Mouse (Mus musculus) CD4-positive helper T cell, adult 2 months (primary cell): ENCODE data around the gene Gm45208.

Source experiments
- DNase-seq: peaks from one replicate; pipeline ENCODE4 v3.0.0-alpha.2; 2012; ENCODE audit warnings: low read depth, missing footprints, low spot score

Gm45208 gene

DNA sequence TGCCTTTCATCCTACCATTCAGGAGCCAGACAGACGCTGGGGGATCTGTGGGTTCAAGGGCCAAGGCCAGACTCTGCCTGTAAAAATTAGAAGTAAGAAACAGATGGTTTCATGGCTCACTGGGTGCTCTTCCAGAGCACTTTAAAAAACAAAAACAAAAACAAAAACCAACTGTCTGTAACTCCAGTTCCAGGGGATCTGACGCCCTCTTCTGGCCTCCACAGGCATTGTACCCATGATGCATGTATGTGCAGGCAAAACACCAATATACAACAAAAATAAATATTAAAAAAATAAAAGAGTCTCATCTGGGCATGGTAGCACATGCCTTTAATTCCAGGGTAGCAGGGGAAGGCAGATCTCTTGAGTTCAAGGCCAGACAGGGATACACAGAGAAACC is 50.7 kb downstream of the Gm45208 start:
- peak; percentile 16 for DNase-seq

DNA sequence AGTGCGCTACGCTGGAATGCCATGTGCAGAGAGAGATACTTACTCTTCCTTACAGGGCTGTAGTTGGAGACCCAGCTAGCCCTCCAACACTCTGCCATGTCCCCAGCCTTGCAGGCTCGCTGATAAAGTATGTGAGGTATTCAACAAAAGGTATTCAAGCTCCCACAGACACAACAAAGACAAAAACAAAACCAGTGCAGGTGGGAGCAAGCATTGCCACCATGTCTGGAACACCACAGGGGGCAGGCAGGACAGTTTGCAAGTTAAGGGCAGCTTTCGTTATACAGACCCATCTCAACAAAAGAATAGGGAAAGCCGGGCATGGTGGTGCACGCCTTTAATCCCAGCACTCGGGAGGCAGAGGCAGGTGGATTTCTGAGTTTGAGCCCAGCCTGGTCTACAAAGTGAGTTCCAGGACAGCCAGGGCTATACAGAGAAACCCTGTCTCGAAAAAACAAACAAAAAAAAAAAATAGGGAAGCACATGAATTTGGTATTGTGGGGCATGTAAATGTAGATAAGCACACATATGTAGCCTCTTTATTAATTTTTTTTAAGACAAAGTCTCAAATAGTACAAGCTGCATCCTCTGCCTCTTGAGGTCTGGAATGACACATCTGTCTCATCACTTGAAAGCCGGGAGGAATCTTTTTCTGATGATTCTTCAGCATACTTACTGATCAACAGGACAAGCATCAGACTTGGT is 53.6 kb downstream of the Gm45208 start:
- no peak for DNase-seq

DNA sequence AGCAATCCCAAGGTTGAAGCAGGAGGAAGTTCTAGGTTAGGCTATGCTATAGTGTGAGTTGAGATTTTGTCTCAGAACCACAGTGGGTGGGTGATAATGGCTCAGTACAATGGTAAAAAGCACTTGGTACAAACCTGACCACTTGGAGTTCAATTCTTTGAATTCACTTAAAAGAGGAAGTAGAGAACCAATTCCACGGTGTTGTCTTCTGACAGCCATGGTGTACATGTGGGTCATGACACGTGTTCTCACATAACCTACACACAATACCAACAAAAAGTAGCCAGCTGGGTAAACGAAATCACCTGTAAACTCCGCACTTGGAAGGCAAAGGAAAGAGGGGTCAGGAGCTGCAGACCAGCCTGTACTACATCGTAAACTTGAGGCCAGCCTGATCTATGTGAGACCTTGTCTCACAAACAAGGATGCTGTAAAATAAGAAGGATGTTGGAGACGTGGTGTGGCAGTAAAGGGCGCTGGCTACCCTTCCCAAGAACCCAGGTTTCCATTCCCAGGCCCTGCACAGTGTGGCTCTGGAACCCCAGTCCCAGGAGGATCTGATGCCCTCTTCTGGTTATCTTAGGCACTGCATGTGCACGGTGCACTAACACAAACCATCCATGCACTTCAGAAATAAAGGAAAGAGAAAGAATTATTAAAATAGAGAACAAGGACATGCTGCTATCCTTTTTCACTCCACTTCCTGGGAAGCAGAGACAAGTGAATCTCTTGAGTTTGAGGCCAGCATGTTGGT is 54.5 kb downstream of the Gm45208 start:
- DNase-seq: peak; percentile 38

DNA sequence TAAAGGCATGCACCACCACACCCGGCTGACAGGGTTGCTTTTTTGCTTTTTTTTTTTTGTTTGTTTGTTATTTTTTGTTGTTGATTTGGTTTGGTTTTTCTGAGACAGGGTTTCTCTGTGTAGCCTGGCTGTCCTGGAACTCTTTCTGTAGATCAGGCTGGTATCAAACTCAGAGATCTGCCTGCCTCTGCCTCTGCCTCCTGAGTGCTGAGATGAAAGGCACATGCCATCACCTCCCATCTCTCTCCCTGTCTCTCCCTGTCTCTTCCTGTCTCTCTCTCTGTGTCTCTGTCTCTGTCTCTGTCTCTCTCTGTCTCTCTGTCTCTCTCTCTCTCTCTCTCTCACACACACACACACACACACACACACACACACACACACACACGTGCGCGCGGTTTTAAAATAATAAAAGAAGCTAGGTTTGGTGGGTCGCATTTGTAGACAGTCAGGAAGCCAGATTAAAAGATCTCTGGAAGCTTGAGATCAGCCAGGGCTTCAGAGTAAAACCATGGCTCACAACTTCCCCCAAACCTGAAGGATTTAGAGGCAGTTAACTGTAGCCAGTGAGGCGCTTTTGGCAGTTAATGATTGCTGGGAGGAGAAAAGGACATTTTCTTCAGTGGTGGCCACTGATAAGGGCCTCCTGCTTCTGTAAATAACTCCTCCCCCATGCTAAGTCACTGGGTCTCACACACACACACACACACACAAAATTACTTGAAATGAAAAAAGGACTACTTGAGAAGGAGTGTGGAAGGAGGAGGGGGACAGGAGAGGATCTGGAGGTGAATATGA is 56.6 kb downstream of the Gm45208 start:
- DNase-seq: no peak

DNA sequence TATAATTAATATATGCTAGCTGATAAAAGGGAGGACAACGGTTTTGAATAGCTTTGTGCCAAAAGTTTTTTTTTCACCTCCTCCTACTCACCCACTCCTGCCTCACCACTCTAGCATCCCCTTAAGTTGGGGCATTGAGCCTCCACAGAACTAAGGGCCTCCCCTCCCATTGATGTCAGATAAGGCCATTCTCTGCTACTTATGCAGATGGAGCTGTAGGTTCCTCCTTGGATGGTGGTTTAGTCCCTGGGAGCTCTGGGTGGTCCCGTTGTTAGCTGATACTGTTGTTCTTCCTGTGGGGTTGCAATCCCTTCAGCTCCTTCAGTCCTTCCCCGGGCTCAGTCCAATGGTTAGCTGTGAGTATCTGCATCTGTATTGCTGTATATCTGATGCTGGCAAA is 57.2 kb downstream of the Gm45208 start:
- no peak for DNase-seq
